Mouse (Mus musculus) liver, embryonic 14.5 days (tissue): Measurements from ENCODE around the gene Ccdc88a. TPM values are rescaled to one million over a fixed set of nuclear protein-coding genes. Genes with fewer than 3 reads are reported as not detected.

Experiments used
- ATAC-seq: fragments of 200-750 bp; cut with Nextera tagmentation; 2 replicates; pipeline ENCODE4 v1.8.0; 2017; ENCODE audit warnings: moderate number of reproducible peaks, mild to moderate bottlenecking, moderate library complexity; ENCODE audit not compliant: insufficient read depth
- DNase-seq, 3 experiments: peaks; one replicate each; pipeline ENCODE4 v3.0.0-alpha.2; 2012 to 2013; ENCODE audit warnings: low read depth in 3 of 3, low spot score in 3 of 3
- H3K27ac ChIP-seq: fragments of 300-500 bp; sonication (generic); 2 replicates; pipeline ENCODE4 v1.5.1; 2014; ENCODE audit warnings: moderate library complexity, mild to moderate bottlenecking, control low read depth, inconsistent platforms
- H3K27me3 ChIP-seq: fragments of 300-500 bp; sonication (generic); 2 replicates; pipeline ENCODE4 v1.6.1; 2014; ENCODE audit warnings: mild to moderate bottlenecking, low read length, moderate library complexity; ENCODE audit not compliant: control insufficient read depth, insufficient read depth
- H3K36me3 ChIP-seq: fragments of 300-500 bp; sonication (generic); replicated peaks from 2 replicates; pipeline ENCODE4 v1.6.1; 2014; ENCODE audit warnings: low read depth; ENCODE audit not compliant: control insufficient read depth, insufficient read depth
- H3K4me1 ChIP-seq, 2 experiments: fragments of 200-500 bp in 1 of 2; fragments of 300-500 bp in 1 of 2; sonication (generic) in 1 of 2; replicated peaks; 2 replicates each; pipeline ENCODE4 v1.6.1; 2012 to 2014; ENCODE audit warnings: antibody characterized with exemption in 1 of 2, inconsistent platforms in 1 of 2, low read length in 1 of 2; ENCODE audit not compliant: control insufficient read depth in 2 of 2, insufficient read depth in 2 of 2
- H3K4me2 ChIP-seq: fragments of 300-500 bp; sonication (generic); 2 replicates; pipeline ENCODE4 v1.6.1; 2014; ENCODE audit warnings: low read depth, mild to moderate bottlenecking, control low read depth, moderate library complexity
- H3K4me3 ChIP-seq, 2 experiments: fragments of 200-500 bp in 1 of 2; fragments of 300-500 bp in 1 of 2; sonication (generic) in 1 of 2; 2 replicates each; pipeline ENCODE4 v1.5.1; 2012 to 2014; ENCODE audit warnings: low read depth in 2 of 2, low read length in 2 of 2, mild to moderate bottlenecking in 2 of 2, control low read depth in 1 of 2, inconsistent platforms in 1 of 2, moderate library complexity in 1 of 2; ENCODE audit not compliant: insufficient read depth in 1 of 2
- H3K9ac ChIP-seq: fragments of 300-500 bp; sonication (generic); replicated peaks from 2 replicates; pipeline ENCODE4 v1.6.1; 2014; ENCODE audit warnings: mild to moderate bottlenecking, control low read depth, moderate library complexity
- H3K9me3 ChIP-seq: fragments of 300-500 bp; sonication (generic); 2 replicates; pipeline ENCODE4 v1.6.1; 2016; ENCODE audit warnings: low read length, mixed read lengths; ENCODE audit not compliant: control insufficient read depth
- CTCF ChIP-seq: IDR thresholded peaks from 2 replicates; pipeline ENCODE4 v1.5.1; 2016; ENCODE audit warnings: antibody characterized with exemption, low read depth, control low read depth
- EP300 ChIP-seq: IDR thresholded peaks from 2 replicates; pipeline ENCODE4 v1.6.1; 2016; ENCODE audit warnings: antibody characterized with exemption, low read depth
- WGBS: fragments of 180-500 bp; shearing (Covaris S2); extraction: QIAGEN DNeasy Blood & Tissue Kit; methylation state at CpG from one replicate; pipeline ENCODE4 v1.1.7; 2014; ENCODE audit not compliant: insufficient replicate concordance; 5-methylcytosine and 5-hydroxymethylcytosine counted together
- polyA plus RNA-seq, 2 experiments: library from polyadenylated mRNA; depleted of rRNA in 1 of 2; stranded (reverse) in 1 of 2; unstranded in 1 of 2; fragments of >200 nt; fragmentation: Nextera tagmentation in 1 of 2; extraction: Ambion mirVana in 1 of 2; gene quantifications; 2 replicates each; pipeline versions ENCODE4 v1.2.1 to v1.2.3; 2012 to 2014

Gene Ccdc88a
- polyA plus RNA-seq, 2 experiments: 1.2 to 3.5 TPM

- H3K9me3 ChIP-seq: no peaks in the 10 kb centered on the region
- no peaks in the 10 kb centered on the region for H3K27me3 ChIP-seq
- H3K27ac ChIP-seq: peak overlapping the region; percentile 56
- peak; percentile 44 to 57 (median 44) for DNase-seq
- peak; percentile 87 for ATAC-seq
- peak overlapping the region; percentile 31; the same call in 1 of the 2 replicates for H3K4me2 ChIP-seq
- H3K9ac ChIP-seq: no peak overlapping the region
- no peaks in the 10 kb centered on the region for H3K36me3 ChIP-seq
- no peak overlapping the region for H3K4me3 ChIP-seq
- H3K4me1 ChIP-seq: peaks cover 4 to 21% of the 10 kb centered on the region in 2 experiments
- TF ChIP-seq EP300 (peak; percentile 50; the same call in 1 of the 2 replicates), CTCF (no peak)
- 44% methylated on average over 4 of the region's 4 CpGs for whole genome bisulfite sequencing
Measured at GRCm38 (mm10) chr11:29345673-29346286, 27.7 kb upstream of the Ccdc88a start.

GRCm38 (mm10) chr11:29350891-29351290 lies 22.6 kb upstream of the Ccdc88a start:
- no peaks in the 10 kb centered on the region for H3K27me3 ChIP-seq
- 73% methylated on average over 2 of the region's 2 CpGs for WGBS
- no peak for ATAC-seq

GRCm38 (mm10) chr11:29352214-29352613 lies 21.2 kb upstream of the Ccdc88a start:
- WGBS: 51% methylated on average over 1 of the region's 1 CpGs
- TF ChIP-seq EP300 (no peak), CTCF (no peak)

More at GRCm38 (mm10) chr11:29350891-29351290, 22.6 kb upstream of the Ccdc88a start:
- H3K4me2 ChIP-seq: no peak overlapping the region
- H3K4me3 ChIP-seq: no peak overlapping the region
- no peak for DNase-seq
- no peak overlapping the region for H3K27ac ChIP-seq
- peaks cover 0 to 6% of the 10 kb centered on the region in 2 experiments; a peak in 2 of 4 replicates for H3K4me1 ChIP-seq
- TF ChIP-seq EP300: no peak
- TF ChIP-seq CTCF: no peak
- no peaks in the 10 kb centered on the region for H3K36me3 ChIP-seq
- H3K9me3 ChIP-seq: no peaks in the 10 kb centered on the region
- H3K9ac ChIP-seq: no peak overlapping the region

GRCm38 (mm10) chr11:29368161-29368560 lies 5.3 kb upstream of the Ccdc88a start:
- ATAC-seq (no peak), DNase-seq (no peak)
- Histone ChIP-seq H3K4me1 (no peaks in the 10 kb centered on the region), H3K27me3 (no peaks in the 10 kb centered on the region), H3K4me2 (no peak overlapping the region), H3K9ac (no peak overlapping the region), H3K4me3 (no peak overlapping the region), H3K9me3 (no peaks in the 10 kb centered on the region), H3K36me3 (no peaks in the 10 kb centered on the region), H3K27ac (no peak overlapping the region)
- 57% methylated on average over 1 of the region's 1 CpGs for WGBS
- TF ChIP-seq EP300 (no peak), CTCF (no peak)

More at GRCm38 (mm10) chr11:29352214-29352613, 21.2 kb upstream of the Ccdc88a start:
- no peak overlapping the region for H3K27ac ChIP-seq
- no peak overlapping the region for H3K9ac ChIP-seq
- no peaks in the 10 kb centered on the region for H3K4me1 ChIP-seq
- no peaks in the 10 kb centered on the region for H3K36me3 ChIP-seq
- no peak overlapping the region for H3K4me2 ChIP-seq
- H3K27me3 ChIP-seq: no peaks in the 10 kb centered on the region
- H3K9me3 ChIP-seq: no peaks in the 10 kb centered on the region
- ATAC-seq (no peak), DNase-seq (no peak)
- H3K4me3 ChIP-seq: no peak overlapping the region

- TF ChIP-seq EP300 (no peak), CTCF (no peak)
- H3K4me3 ChIP-seq: peak overlapping the region; percentile 76 to 93
- WGBS: 3% methylated on average over 10 of the region's 11 CpGs
- H3K9ac ChIP-seq: peak overlapping the region; percentile 47
- DNase-seq: no peak
- ATAC-seq: no peak
- no peak overlapping the region for H3K27ac ChIP-seq
- H3K27me3 ChIP-seq: no peaks in the 10 kb centered on the region
- H3K4me2 ChIP-seq: peak overlapping the region; percentile 86
- H3K36me3 ChIP-seq: no peaks in the 10 kb centered on the region
- H3K4me1 ChIP-seq: peaks cover 3 to 4% of the 10 kb centered on the region in 2 experiments; a peak in 2 of 4 replicates
- no peaks in the 10 kb centered on the region for H3K9me3 ChIP-seq
Measured at GRCm38 (mm10) chr11:29373050-29373395, 435 bp upstream of the Ccdc88a start.
